29 mouse cellular contexts compared by ENCODE assay signal in genomic region chr12:118147521-118148033, GRCm38 (mm10). TPM values are rescaled to one million over a fixed set of nuclear protein-coding genes. Genes with fewer than 3 reads are reported as not detected.
DNase-seq lines count a peak whose midpoint lies in the region; ATAC-seq and TF ChIP-seq lines count a peak whose summit lies in the region.
"Had no signal": no experiment of that assay in that cellular context is flagged by ENCODE, and none has a peak within 500 bp of the region (broad histone marks: within the 10 kb centered on the region; RNA-seq: fewer than 3 reads in every experiment).

No protein-coding gene starts in this region.

- H3K27ac ChIP-seq in liver, adult 2 months (replicated peaks; ENCODE audit: insufficient read depth, low read depth, low read length): no peak overlapping the region
- no peak overlapping the region for H3K27ac ChIP-seq in stomach, embryonic 14.5 days (ENCODE audit: low read length)
- no peak overlapping the region for H3K27ac ChIP-seq in stomach, postnatal 0 days (replicated peaks)
- H3K27ac ChIP-seq: embryonic facial prominence, embryonic 12.5 days; embryonic facial prominence, embryonic 15.5 days; forebrain, embryonic 12.5 days; forebrain, embryonic 15.5 days; heart, embryonic 15.5 days; hindbrain, embryonic 10.5 days; hindbrain, embryonic 13.5 days had no signal

- no peaks in the 10 kb centered on the region for H3K9me3 ChIP-seq in stomach, embryonic 14.5 days (ENCODE audit: control insufficient read depth, low read depth, low read length)
- no peaks in the 10 kb centered on the region for H3K9me3 ChIP-seq in stomach, postnatal 0 days (ENCODE audit: control insufficient read depth, low read length)
- H3K9me3 ChIP-seq: embryonic facial prominence, embryonic 12.5 days; embryonic facial prominence, embryonic 15.5 days; forebrain, embryonic 12.5 days; forebrain, embryonic 15.5 days; G1E; heart, embryonic 15.5 days; hindbrain, embryonic 10.5 days; hindbrain, embryonic 13.5 days had no signal

- 21% methylated on average over 2 of the region's 2 CpGs for WGBS in liver, adult 2 months
- WGBS in stomach, embryonic 14.5 days: 66% methylated on average over 2 of the region's 2 CpGs
- 50% methylated on average over 2 of the region's 2 CpGs for WGBS in stomach, postnatal 0 days

- TF ChIP-seq CTCF in liver, adult 2 months (IDR thresholded peaks at IDR 0.05; ENCODE audit: low read depth, low read length): no peak
- TF ChIP-seq CTCF in stomach, postnatal 0 days (IDR thresholded peaks at IDR 0.05; ENCODE audit: low read depth): no peak

- 0 out of 2 replicates have a peak, but pooled peaks have one; percentile 18 for ATAC-seq in stomach, embryonic 14.5 days (ENCODE audit: insufficient number of reproducible peaks, insufficient read depth, low FRiP score, low read depth)
- no peak for ATAC-seq in stomach, postnatal 0 days (ENCODE audit: low FRiP score, low TSS enrichment)
- peak; percentile 41; the same call in 1 of the 2 replicates for ATAC-seq in megakaryocyte-erythroid progenitor cell, adult 5-6 weeks (replicated peaks; ENCODE audit: low FRiP score, low TSS enrichment, poor library complexity, severe bottlenecking)
- ATAC-seq: forebrain, embryonic 15.5 days had no signal

- no peak overlapping the region for H3K4me3 ChIP-seq in liver, adult 2 months (ENCODE audit: insufficient read depth, low read depth, low read length)
- H3K4me3 ChIP-seq in stomach, embryonic 14.5 days (ENCODE audit: low read depth, low read length): no peak overlapping the region
- H3K4me3 ChIP-seq in stomach, postnatal 0 days (ENCODE audit: low read depth, low read length): no peak overlapping the region
- H3K4me3 ChIP-seq: embryonic facial prominence, embryonic 12.5 days; embryonic facial prominence, embryonic 15.5 days; erythroblast, embryonic 14.5 days; forebrain, embryonic 12.5 days; forebrain, embryonic 15.5 days; heart, embryonic 12.5 days; heart, embryonic 15.5 days; hindbrain, embryonic 10.5 days; hindbrain, embryonic 13.5 days had no signal

- no peaks in the 10 kb centered on the region for H3K36me3 ChIP-seq in liver, adult 2 months (ENCODE audit: control insufficient read depth, insufficient read depth, low read length)
- no peaks in the 10 kb centered on the region for H3K36me3 ChIP-seq in stomach, embryonic 14.5 days (ENCODE audit: control insufficient read depth, insufficient read depth, low read length)
- H3K36me3 ChIP-seq in stomach, postnatal 0 days (ENCODE audit: control insufficient read depth, insufficient read depth, low read length): no peaks in the 10 kb centered on the region
- H3K36me3 ChIP-seq: embryonic facial prominence, embryonic 12.5 days; embryonic facial prominence, embryonic 15.5 days; forebrain, embryonic 12.5 days; forebrain, embryonic 15.5 days; G1E; heart, embryonic 12.5 days; heart, embryonic 15.5 days; hindbrain, embryonic 10.5 days; hindbrain, embryonic 13.5 days had no signal

- H3K27me3 ChIP-seq in liver, adult 2 months (ENCODE audit: control insufficient read depth, insufficient read depth, low read length): no peaks in the 10 kb centered on the region
- no peaks in the 10 kb centered on the region for H3K27me3 ChIP-seq in stomach, embryonic 14.5 days (ENCODE audit: control insufficient read depth, insufficient read depth, low read length)
- no peaks in the 10 kb centered on the region for H3K27me3 ChIP-seq in stomach, postnatal 0 days (ENCODE audit: control insufficient read depth, insufficient read depth, low read length)
- H3K27me3 ChIP-seq: CH12.LX; embryonic facial prominence, embryonic 12.5 days; embryonic facial prominence, embryonic 15.5 days; forebrain, embryonic 12.5 days; forebrain, embryonic 15.5 days; heart, embryonic 12.5 days; heart, embryonic 15.5 days; hindbrain, embryonic 13.5 days had no signal

- TF ChIP-seq POLR2A in liver, adult 2 months (IDR thresholded peaks at IDR 0.05; ENCODE audit: extremely low read depth, insufficient read depth, low read length): no peak

- H3K79me2 ChIP-seq in liver, adult 2 months (ENCODE audit: control insufficient read depth, insufficient read depth, low read length): no peaks in the 10 kb centered on the region

- TF ChIP-seq EP300 in stomach, postnatal 0 days (optimal IDR thresholded peaks at IDR 0.05): no peak

- no peak overlapping the region for H3K9ac ChIP-seq in liver, adult 2 months (ENCODE audit: low read depth, low read length)
- H3K9ac ChIP-seq in stomach, embryonic 14.5 days (replicated peaks; ENCODE audit: low read depth, low read length): no peak overlapping the region
- H3K9ac ChIP-seq in stomach, postnatal 0 days (ENCODE audit: low read length): no peak overlapping the region
- H3K9ac ChIP-seq: embryonic facial prominence, embryonic 12.5 days; embryonic facial prominence, embryonic 15.5 days; forebrain, embryonic 12.5 days; forebrain, embryonic 15.5 days; heart, embryonic 12.5 days; heart, embryonic 15.5 days; hindbrain, embryonic 13.5 days had no signal

- no peak overlapping the region for H3K4me2 ChIP-seq in stomach, embryonic 14.5 days (replicated peaks; ENCODE audit: low read depth, low read length)
- H3K4me2 ChIP-seq in stomach, postnatal 0 days (replicated peaks; ENCODE audit: low read depth): no peak overlapping the region
- H3K4me2 ChIP-seq: embryonic facial prominence, embryonic 12.5 days; embryonic facial prominence, embryonic 15.5 days; forebrain, embryonic 12.5 days; forebrain, embryonic 15.5 days; heart, embryonic 12.5 days; heart, embryonic 15.5 days; hindbrain, embryonic 13.5 days had no signal

- DNase-seq in liver, adult 2 months (ENCODE audit: extremely low read depth, low read depth, low spot score): peak; percentile 57
- no peak for DNase-seq in liver
- no peak for DNase-seq in stomach, postnatal 0 days (ENCODE audit: low spot score)
- no peak for DNase-seq in urinary bladder, postnatal 14 days (ENCODE audit: low spot score)
- no peak for DNase-seq in right cerebral cortex, adult 2 months (ENCODE audit: low spot score in 2 of 2)
- DNase-seq: adrenal gland, adult 2 months; adrenal gland, postnatal 14 days; B cell, adult 2 months; cerebellum, adult 11 months; cerebellum, adult 2 months; cerebellum, adult 9-11 months; cerebellum, postnatal 25 days; gastrocnemius, postnatal 25 days; heart, adult 18-20 months; heart, postnatal 10 days; heart, postnatal 36 days had no signal

- H3K4me1 ChIP-seq in liver, adult 2 months (ENCODE audit: control insufficient read depth, insufficient read depth, low read length): peaks cover 4% of the 10 kb centered on the region; the same call in 1 of the 2 replicates
- no peaks in the 10 kb centered on the region for H3K4me1 ChIP-seq in stomach, embryonic 14.5 days (ENCODE audit: control insufficient read depth, insufficient read depth, low read length)
- H3K4me1 ChIP-seq in stomach, postnatal 0 days (replicated peaks; ENCODE audit: control insufficient read depth, insufficient read depth): no peaks in the 10 kb centered on the region
- H3K4me1 ChIP-seq: embryonic facial prominence, embryonic 12.5 days; embryonic facial prominence, embryonic 15.5 days; forebrain, embryonic 12.5 days; forebrain, embryonic 15.5 days; heart, embryonic 12.5 days; heart, embryonic 15.5 days; hindbrain, embryonic 10.5 days; hindbrain, embryonic 13.5 days had no signal

RNA-seq across cellular contexts. Expression of gene Dnah11, which starts 51.3 kb away (rescaled TPM):
- total RNA-seq in liver, adult 2 months (2014; rRNA removed): 0.18 and 0.20 TPM in 2 replicates
- polyA plus RNA-seq in liver, adult 2 months (2012; rRNA removed): 0.06 and 0.12 TPM in 2 replicates
- 0.29 and 0.55 TPM in 2 replicates for polyA plus RNA-seq in stomach, embryonic 14.5 days (2014; fragmentation: Nextera tagmentation; extraction: Ambion mirVana)
- 0.01 and 0.02 TPM in 2 replicates for polyA plus RNA-seq in stomach, postnatal 0 days (2015; fragmentation: Nextera tagmentation; extraction: Ambion mirVana)
- 0.10 TPM in 1 of 2 replicates, not detected in the other for total RNA-seq in megakaryocyte-erythroid progenitor cell, adult 5-6 weeks (2014; fragmentation: Nextera tagmentation)
- 0.23 and 0.28 TPM in 2 replicates for total RNA-seq in megakaryocyte-erythroid progenitor cell, adult 5-6 weeks (2017)
- total RNA-seq: heart, postnatal 10 days; heart, postnatal 36 days had no signal
- polyA plus RNA-seq: adrenal gland, adult 2 months; erythroblast, embryonic 14.5 days; G1E had no signal
